ENCODE assay signal across 13 mouse cellular contexts in genomic region chr8:26972801-26973200, GRCm38 (mm10). TPM values are rescaled to one million over a fixed set of nuclear protein-coding genes. Genes with fewer than 3 reads are reported as not detected.
A peak's percentile ranks its signal among the peaks of the same experiment; 100 is the strongest.
DNase-seq lines count a peak whose midpoint lies in the region; ATAC-seq lines count a peak whose summit lies in the region.
"Had no signal": no experiment of that assay in that cellular context is flagged by ENCODE, and none has a peak within 500 bp of the region (broad histone marks: within the 10 kb centered on the region; RNA-seq: fewer than 3 reads in every experiment).

No protein-coding gene starts in this region.

- no peak overlapping the region for H3K4me3 ChIP-seq in lung, embryonic 16.5 days (ENCODE audit: low read length)
- no peak overlapping the region for H3K4me3 ChIP-seq in embryonic facial prominence, embryonic 14.5 days (ENCODE audit: low read depth, low read length)
- H3K4me3 ChIP-seq: hindbrain, embryonic 13.5 days had no signal

- no peaks in the 10 kb centered on the region for H3K36me3 ChIP-seq in lung, embryonic 16.5 days (ENCODE audit: control insufficient read depth, insufficient read depth, low read length)
- H3K36me3 ChIP-seq in embryonic facial prominence, embryonic 14.5 days (ENCODE audit: control insufficient read depth, insufficient read depth, low read length): no peaks in the 10 kb centered on the region
- H3K36me3 ChIP-seq: hindbrain, embryonic 13.5 days had no signal

- H3K27ac ChIP-seq in lung, embryonic 16.5 days (ENCODE audit: low read length): no peak overlapping the region
- H3K27ac ChIP-seq in embryonic facial prominence, embryonic 14.5 days (replicated peaks; ENCODE audit: low read depth, low read length): no peak overlapping the region

- peaks cover 31% of the 10 kb centered on the region for H3K4me1 ChIP-seq in lung, embryonic 16.5 days (replicated peaks; ENCODE audit: control insufficient read depth, insufficient read depth, low read length)
- peaks cover 19% of the 10 kb centered on the region; the same call in 1 of the 2 replicates for H3K4me1 ChIP-seq in embryonic facial prominence, embryonic 14.5 days (ENCODE audit: control insufficient read depth, insufficient read depth, low read length)

- no peak for ATAC-seq in lung, embryonic 16.5 days (ENCODE audit: low read depth)
- ATAC-seq in embryonic facial prominence, embryonic 14.5 days (ENCODE audit: low read depth): no peak
- ATAC-seq: CD4-positive, CD25-positive, alpha-beta regulatory T cell, adult 4 months; liver, postnatal 0 days; midbrain, embryonic 16.5 days had no signal

- WGBS in lung, embryonic 16.5 days: 33% methylated on average over 5 of the region's 5 CpGs
- 20% methylated on average over 5 of the region's 5 CpGs for WGBS in embryonic facial prominence, embryonic 14.5 days

- H3K9me3 ChIP-seq in lung, embryonic 16.5 days (ENCODE audit: control insufficient read depth, low read length): no peaks in the 10 kb centered on the region
- H3K9me3 ChIP-seq in embryonic facial prominence, embryonic 14.5 days (ENCODE audit: control insufficient read depth, low read length): no peaks in the 10 kb centered on the region
- H3K9me3 ChIP-seq: hindbrain, embryonic 13.5 days had no signal

- DNase-seq in gastrocnemius, adult 18-20 months (ENCODE audit: low spot score): peak; percentile 35
- no peak for DNase-seq in gastrocnemius, postnatal 4 days (ENCODE audit: low spot score in 2 of 2)
- DNase-seq in lung, postnatal 25 days (ENCODE audit: low spot score): no peak
- peak; percentile 45 for DNase-seq in embryonic facial prominence, embryonic 14.5 days (ENCODE audit: low spot score)
- peak; percentile 46 for DNase-seq in skeletal muscle tissue, adult 2 months (ENCODE audit: low read depth, low spot score)
- no peak for DNase-seq in thymus, adult 18-20 months
- DNase-seq in c-Kit-positive CD71-positive TER-119-positive erythroid progenitor cells, embryonic 14.5 days (ENCODE audit: low spot score): no peak
- DNase-seq: liver, postnatal 0 days; thymus, adult 2 months had no signal

- H3K9ac ChIP-seq in lung, embryonic 16.5 days (ENCODE audit: low read length): 0 out of 2 replicates have a peak overlapping the region, but pooled peaks have one; percentile 2
- H3K9ac ChIP-seq in embryonic facial prominence, embryonic 14.5 days (ENCODE audit: low read depth, low read length): no peak overlapping the region
- H3K9ac ChIP-seq: hindbrain, embryonic 13.5 days; liver, postnatal 0 days had no signal

- H3K4me2 ChIP-seq in lung, embryonic 16.5 days (ENCODE audit: low read depth, low read length): no peak overlapping the region
- H3K4me2 ChIP-seq in embryonic facial prominence, embryonic 14.5 days (ENCODE audit: low read depth, low read length): no peak overlapping the region
- H3K4me2 ChIP-seq: hindbrain, embryonic 13.5 days had no signal

- peaks cover 5% of the 10 kb centered on the region for H3K27me3 ChIP-seq in lung, embryonic 16.5 days (ENCODE audit: control insufficient read depth, insufficient read depth, low read depth, low read length)
- H3K27me3 ChIP-seq in embryonic facial prominence, embryonic 14.5 days (replicated peaks; ENCODE audit: control insufficient read depth, insufficient read depth, low read length): no peaks in the 10 kb centered on the region

RNA-seq across cellular contexts. Expression of gene Zfp703, which starts 4.3 kb away (rescaled TPM):
- total RNA-seq in gastrocnemius, adult 18-20 months (2021): 10 to 100 TPM; 24.5 to 31.7 TPM
- total RNA-seq in gastrocnemius, postnatal 4 days (2021): 10 to 100 TPM; 37.8 to 39.2 TPM
- polyA plus RNA-seq in lung, embryonic 16.5 days (2015; fragmentation: Nextera tagmentation; extraction: Ambion mirVana): 8.8 and 9.1 TPM in 2 replicates
- 27.5 and 31.3 TPM in 2 replicates for polyA plus RNA-seq in embryonic facial prominence, embryonic 14.5 days (2014; fragmentation: Nextera tagmentation; extraction: Ambion mirVana)

Comparison
In these comparisons a context has a peak if more than half of its experiments do, and no peak if none do; other contexts are left out.
1. DNase-seq: peak in gastrocnemius, adult 18-20 months (single experiment), embryonic facial prominence, embryonic 14.5 days (single experiment) and skeletal muscle tissue, adult 2 months (single experiment); none in gastrocnemius, postnatal 4 days (0 of 2), lung, postnatal 25 days (single experiment), thymus, adult 18-20 months (0 of 2) and c-Kit-positive CD71-positive TER-119-positive erythroid progenitor cells, embryonic 14.5 days (single experiment).